Mouse (Mus musculus) midbrain, postnatal 0 days (tissue): ENCODE results near the gene Nrtn. TPM values are rescaled to one million over a fixed set of nuclear protein-coding genes. Genes with fewer than 3 reads are reported as not detected.

Source experiments
- ATAC-seq: fragments of 200-750 bp; cut with Nextera tagmentation; 2 replicates; pipeline ENCODE4 v1.8.0; 2017; ENCODE audit warnings: moderate number of reproducible peaks, mild to moderate bottlenecking, moderate TSS enrichment, moderate library complexity; ENCODE audit not compliant: low FRiP score
- DNase-seq: peaks from one replicate; pipeline ENCODE4 v3.0.0-alpha.2; 2015; ENCODE audit warnings: low spot score
- H3K27ac ChIP-seq: fragments of 300-500 bp; sonication (generic); 2 replicates; pipeline ENCODE4 v1.5.1; 2014; ENCODE audit warnings: low read depth, mild to moderate bottlenecking, low read length, mixed read lengths
- H3K27me3 ChIP-seq: fragments of 300-500 bp; sonication (generic); 2 replicates; pipeline ENCODE4 v1.6.1; 2014; ENCODE audit warnings: low read length, control low read depth, mixed read lengths; ENCODE audit not compliant: insufficient read depth
- H3K36me3 ChIP-seq: fragments of 300-500 bp; sonication (generic); 2 replicates; pipeline ENCODE4 v1.6.1; 2014; ENCODE audit warnings: low read length, control low read depth, mixed read lengths; ENCODE audit not compliant: insufficient read depth
- H3K4me1 ChIP-seq: fragments of 300-500 bp; sonication (generic); 2 replicates; pipeline ENCODE4 v1.6.1; 2014; ENCODE audit warnings: mild to moderate bottlenecking, control low read depth, antibody characterized with exemption, low read length, mixed read lengths; ENCODE audit not compliant: insufficient read depth
- H3K4me2 ChIP-seq: fragments of 300-500 bp; sonication (generic); 2 replicates; pipeline ENCODE4 v1.6.1; 2014; ENCODE audit warnings: low read depth, mild to moderate bottlenecking, low read length, mixed read lengths; ENCODE audit not compliant: poor library complexity, severe bottlenecking
- H3K4me3 ChIP-seq: fragments of 300-500 bp; sonication (generic); 2 replicates; pipeline ENCODE4 v1.5.1; 2014; ENCODE audit warnings: low read depth, mild to moderate bottlenecking, low read length, moderate library complexity
- H3K9ac ChIP-seq: fragments of 300-500 bp; sonication (generic); replicated peaks from 2 replicates; pipeline ENCODE4 v1.6.1; 2014; ENCODE audit warnings: mild to moderate bottlenecking, low read length, moderate library complexity, mixed read lengths; ENCODE audit not compliant: poor library complexity, severe bottlenecking
- H3K9me3 ChIP-seq: fragments of 300-500 bp; sonication (generic); 2 replicates; pipeline ENCODE4 v1.6.1; 2016; ENCODE audit warnings: low read length, control low read depth
- CTCF ChIP-seq: IDR thresholded peaks from 2 replicates; pipeline ENCODE4 v1.5.1; 2016; ENCODE audit warnings: antibody characterized with exemption, mild to moderate bottlenecking
- WGBS: fragments of 180-500 bp; shearing (Covaris S2); extraction: QIAGEN DNeasy Blood & Tissue Kit; methylation state at CpG from one replicate; pipeline ENCODE4 v1.1.7; 2014; 5-methylcytosine and 5-hydroxymethylcytosine counted together
- polyA plus RNA-seq: library from polyadenylated mRNA; unstranded; fragments of >200 nt; fragmentation: Nextera tagmentation; extraction: Ambion mirVana; gene quantifications from 2 replicates; pipeline ENCODE4 v1.2.1, GENCODE M21; 2015
- total RNA-seq: library from RNA; depleted of rRNA; stranded (reverse); fragments of >200 nt; gene quantifications from 2 replicates; pipeline ENCODE4 v1.2.3, GENCODE M21; 2014

Gene Nrtn
- total and polyA plus RNA-seq, 2 experiments from 2014 or later, result 7.4 to 12.5 TPM

- ATAC-seq (no peak), DNase-seq (no peak)
- Histone ChIP-seq H3K27ac (no peak within 1 kb of the TSS), H3K4me2 (no peak within 1 kb of the TSS), H3K4me1 (peaks cover 4% of the 10 kb centered on the region), H3K9me3 (no peaks in the 10 kb centered on the region), H3K27me3 (no peaks in the 10 kb centered on the region), H3K4me3 (no peak within 1 kb of the TSS), H3K9ac (no peak within 1 kb of the TSS), H3K36me3 (peaks cover 43% of the 10 kb centered on the region)
- WGBS, result 92% methylated on average over 5 of the region's 5 CpGs
- TF ChIP-seq CTCF, result no peak
These were observed 12.6 kb upstream of the Nrtn start, which contains the start of gene Prr22 for GRCm38 (mm10) chr17:56769950-56770349. TSS of gene Prr22 (plus strand) at chr17:56770250.

DNA sequence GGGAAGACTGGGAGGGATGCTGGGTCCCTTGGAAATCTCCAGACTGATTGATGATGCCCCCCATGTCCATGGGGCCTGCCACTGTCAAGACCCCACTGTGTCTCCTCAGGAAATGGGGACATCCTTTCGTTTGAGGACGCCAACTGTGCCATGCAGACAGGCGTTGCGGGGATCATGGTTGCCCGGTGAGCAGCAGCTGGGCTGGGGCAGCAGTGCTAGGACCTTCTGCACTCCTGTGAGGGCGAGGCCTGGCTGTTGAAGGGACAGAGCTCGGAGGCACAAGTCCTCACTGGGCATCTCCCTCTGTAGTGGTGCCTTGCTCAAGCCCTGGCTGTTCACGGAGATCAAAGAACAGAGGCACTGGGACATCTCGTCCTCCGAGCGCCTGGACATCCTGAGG lies 11.6 kb upstream of the Nrtn start:
- 95% methylated on average over 11 of the region's 11 CpGs for WGBS
- Histone ChIP-seq H3K4me2 (no peak overlapping the region), H3K36me3 (peaks cover 43% of the 10 kb centered on the region), H3K27ac (no peak overlapping the region), H3K9me3 (no peaks in the 10 kb centered on the region), H3K9ac (no peak overlapping the region), H3K4me1 (peaks cover 4% of the 10 kb centered on the region), H3K27me3 (no peaks in the 10 kb centered on the region), H3K4me3 (no peak overlapping the region)
- TF ChIP-seq CTCF, result no peak
- no peak for DNase-seq
- ATAC-seq, result no peak

GRCm38 (mm10) chr17:56767531-56768135 lies 10.3 kb upstream of the Nrtn start:
- H3K4me2 ChIP-seq, result no peak overlapping the region
- no peak overlapping the region for H3K27ac ChIP-seq
- H3K9ac ChIP-seq, result no peak overlapping the region
- H3K4me3 ChIP-seq, result no peak overlapping the region
- H3K27me3 ChIP-seq, result no peaks in the 10 kb centered on the region
- no peaks in the 10 kb centered on the region for H3K9me3 ChIP-seq
- 96% methylated on average over 29 of the region's 29 CpGs for WGBS
- no peak for DNase-seq
- no peak for ATAC-seq
- H3K36me3 ChIP-seq, result peaks cover 43% of the 10 kb centered on the region
- TF ChIP-seq CTCF, result no peak
- peaks cover 10% of the 10 kb centered on the region for H3K4me1 ChIP-seq

DNA sequence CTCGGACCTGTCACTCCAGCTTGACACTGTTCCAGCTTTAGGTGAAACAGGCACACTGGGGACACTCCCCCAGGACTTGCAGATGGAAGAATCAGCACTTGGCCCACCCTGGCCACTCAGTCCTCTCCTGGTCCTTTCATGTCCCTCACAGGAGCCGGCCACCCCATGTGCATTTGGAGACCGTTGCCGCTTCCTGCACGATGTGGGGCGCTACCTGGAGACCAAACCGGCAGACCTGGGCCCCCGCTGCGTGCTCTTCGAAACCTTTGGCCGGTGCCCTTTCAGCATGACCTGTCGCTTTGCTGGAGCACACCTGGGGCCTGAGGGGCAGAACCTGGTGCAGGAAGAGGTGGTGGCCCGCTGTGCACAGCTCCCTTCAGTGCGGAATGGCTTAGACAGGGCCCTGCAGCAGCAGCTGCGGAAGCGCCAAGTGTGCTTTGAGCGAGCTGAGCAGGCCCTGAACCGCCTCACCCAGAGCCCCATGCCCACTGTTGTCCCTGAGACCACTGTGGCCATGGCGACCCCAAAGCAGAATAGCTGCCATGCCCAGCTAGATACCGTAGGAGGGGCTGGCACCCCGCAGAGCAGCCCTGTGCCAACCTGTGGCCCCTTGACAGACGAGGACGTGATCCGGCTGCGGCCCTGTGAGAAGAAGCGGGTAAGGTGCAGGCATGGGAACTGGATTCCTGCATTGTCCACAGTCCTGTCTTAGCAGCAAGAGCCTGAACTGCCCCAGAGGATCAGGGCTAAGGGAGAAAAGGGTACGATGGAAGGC lies 9.5 kb upstream of the Nrtn start:
- H3K27ac ChIP-seq, result no peak overlapping the region
- no peaks in the 10 kb centered on the region for H3K9me3 ChIP-seq
- no peaks in the 10 kb centered on the region for H3K27me3 ChIP-seq
- no peak for TF ChIP-seq CTCF
- DNase-seq, result no peak
- no peak overlapping the region for H3K9ac ChIP-seq
- no peak for ATAC-seq
- H3K4me3 ChIP-seq, result no peak overlapping the region
- peaks cover 13% of the 10 kb centered on the region for H3K4me1 ChIP-seq
- peaks cover 43% of the 10 kb centered on the region for H3K36me3 ChIP-seq
- no peak overlapping the region for H3K4me2 ChIP-seq
- 92% methylated on average over 27 of the region's 27 CpGs for WGBS

DNA sequence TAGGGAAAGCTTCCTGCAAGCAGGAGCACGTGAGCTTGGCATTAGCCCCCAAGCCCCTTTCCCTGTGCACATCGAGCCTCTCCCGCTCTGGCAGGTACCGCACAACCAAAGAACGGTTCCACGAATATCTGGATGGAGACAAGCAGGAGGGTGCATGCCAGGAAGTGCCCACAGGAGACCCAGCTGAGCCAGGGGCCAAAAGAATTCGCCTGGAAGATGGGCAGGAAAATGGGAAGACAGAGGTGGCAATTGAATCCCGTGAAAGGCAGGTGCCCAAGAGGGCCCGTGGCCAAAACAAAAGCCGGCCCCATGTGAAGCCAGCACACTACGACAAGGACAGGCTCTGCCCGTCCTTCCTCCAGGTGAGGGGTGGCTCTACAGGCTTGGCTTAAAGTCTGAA lies 8.1 kb upstream of the Nrtn start:
- peak overlapping the region; percentile 96; the same call in 1 of the 2 replicates for H3K27ac ChIP-seq
- WGBS, result 63% methylated on average over 12 of the region's 12 CpGs
- peak overlapping the region; percentile 63 for H3K4me3 ChIP-seq
- DNase-seq (no peak), ATAC-seq (no peak)
- peak overlapping the region; percentile 82 for H3K9ac ChIP-seq
- peak overlapping the region; percentile 73 for H3K4me2 ChIP-seq
- peaks cover 37% of the 10 kb centered on the region for H3K36me3 ChIP-seq
- no peaks in the 10 kb centered on the region for H3K27me3 ChIP-seq
- no peaks in the 10 kb centered on the region for H3K9me3 ChIP-seq
- peaks cover 15% of the 10 kb centered on the region for H3K4me1 ChIP-seq
- no peak for TF ChIP-seq CTCF
